Mouse (Mus musculus): ENCODE data around the gene P4hb. TPM values are rescaled to one million over a fixed set of nuclear protein-coding genes. Genes with fewer than 3 reads are reported as not detected.

The P4hb gene
- polyA plus RNA-seq, 1 experiment: 1,223 TPM

GRCm38 (mm10) chr11:120555260-120555659 is 17.8 kb downstream of the P4hb start:
- peak overlapping the region; percentile 62 for H3K4me3 ChIP-seq (replicated peaks)
- peaks cover 42% of the 10 kb centered on the region for H3K4me1 ChIP-seq
- TF ChIP-seq FLI1 (IDR thresholded peaks at IDR 0.05; ENCODE audit: low read length) (no peak), GATA1 (IDR thresholded peaks at IDR 0.05; ENCODE audit: borderline replicate concordance, low read length) (no peak)
- H3K27me3 ChIP-seq (replicated peaks): no peaks in the 10 kb centered on the region
- peaks cover 17% of the 10 kb centered on the region for H3K36me3 ChIP-seq (replicated peaks; ENCODE audit: low read length)
- peaks cover 8% of the 10 kb centered on the region for H3K9me3 ChIP-seq

- Histone ChIP-seq H3K4me1 (peaks cover 46% of the 10 kb centered on the region), H3K27me3 (replicated peaks) (no peaks in the 10 kb centered on the region), H3K4me3 (replicated peaks) (peak overlapping the region; percentile 8), H3K36me3 (replicated peaks; ENCODE audit: low read length) (peaks cover 13% of the 10 kb centered on the region), H3K9me3 (peaks cover 8% of the 10 kb centered on the region)
- no peak for TF ChIP-seq FLI1 (IDR thresholded peaks at IDR 0.05; ENCODE audit: low read length)
- no peak for TF ChIP-seq GATA1 (IDR thresholded peaks at IDR 0.05; ENCODE audit: borderline replicate concordance, low read length)
These were observed 18.2 kb downstream of the P4hb start for GRCm38 (mm10) chr11:120554834-120555233.

GRCm38 (mm10) chr11:120552736-120553135 is 20.3 kb downstream of the P4hb start:
- TF ChIP-seq GATA1 (IDR thresholded peaks at IDR 0.05; ENCODE audit: borderline replicate concordance, low read length) (no peak), FLI1 (IDR thresholded peaks at IDR 0.05; ENCODE audit: low read length) (no peak)
- Histone ChIP-seq H3K4me3 (replicated peaks) (no peak overlapping the region), H3K4me1 (peaks cover 61% of the 10 kb centered on the region), H3K9me3 (peaks cover 6% of the 10 kb centered on the region), H3K27me3 (replicated peaks) (no peaks in the 10 kb centered on the region), H3K36me3 (replicated peaks; ENCODE audit: low read length) (peaks cover 2% of the 10 kb centered on the region)

GRCm38 (mm10) chr11:120550810-120551440 is 22.1 kb downstream of the P4hb start, which contains the start of gene Ppp1r27:
Gene Ppp1r27 (minus strand): TSS chr11:120551132.
- TF ChIP-seq GATA1 (IDR thresholded peaks at IDR 0.05; ENCODE audit: borderline replicate concordance, low read length) (no peak), FLI1 (IDR thresholded peaks at IDR 0.05; ENCODE audit: low read length) (no peak)
- H3K27me3 ChIP-seq (replicated peaks): no peaks in the 10 kb centered on the region
- peaks cover 79% of the 10 kb centered on the region for H3K4me1 ChIP-seq
- no peaks in the 10 kb centered on the region for H3K9me3 ChIP-seq
- peaks cover 13% of the 10 kb centered on the region for H3K36me3 ChIP-seq (replicated peaks; ENCODE audit: low read length)
- peak within 1 kb of the TSS; percentile 99 for H3K4me3 ChIP-seq (replicated peaks)

- Histone ChIP-seq H3K4me1 (peaks cover 79% of the 10 kb centered on the region), H3K36me3 (replicated peaks; ENCODE audit: low read length) (peaks cover 20% of the 10 kb centered on the region), H3K27me3 (replicated peaks) (no peaks in the 10 kb centered on the region), H3K9me3 (no peaks in the 10 kb centered on the region), H3K4me3 (replicated peaks) (peak overlapping the region; percentile 99)
- TF ChIP-seq GATA1 (IDR thresholded peaks at IDR 0.05; ENCODE audit: borderline replicate concordance, low read length) (no peak), FLI1 (IDR thresholded peaks at IDR 0.05; ENCODE audit: low read length) (no peak)
These were observed 22.9 kb downstream of the P4hb start for GRCm38 (mm10) chr11:120549986-120550809.

- no peaks in the 10 kb centered on the region for H3K27me3 ChIP-seq (replicated peaks)
- peaks cover 79% of the 10 kb centered on the region for H3K4me1 ChIP-seq
- peak within 1 kb of the TSS; percentile 99 for H3K4me3 ChIP-seq (replicated peaks)
- H3K36me3 ChIP-seq (replicated peaks; ENCODE audit: low read length): peaks cover 28% of the 10 kb centered on the region
- no peaks in the 10 kb centered on the region for H3K9me3 ChIP-seq
- no peak; the same call in 1 of the 2 replicates for TF ChIP-seq FLI1 (IDR thresholded peaks at IDR 0.05; ENCODE audit: low read length)
These were observed 23.7 kb downstream of the P4hb start, which contains the start of gene Mcrip1 for GRCm38 (mm10) chr11:120549168-120549945. Gene Mcrip1 (minus strand): TSS chr11:120549727.

- no peak for TF ChIP-seq GATA1 (IDR thresholded peaks at IDR 0.05; ENCODE audit: borderline replicate concordance, low read length)
- no peak for TF ChIP-seq FLI1 (IDR thresholded peaks at IDR 0.05; ENCODE audit: low read length)
- Histone ChIP-seq H3K4me1 (peaks cover 80% of the 10 kb centered on the region), H3K4me3 (replicated peaks) (peak overlapping the region; percentile 99), H3K27me3 (replicated peaks) (no peaks in the 10 kb centered on the region), H3K9me3 (no peaks in the 10 kb centered on the region), H3K36me3 (replicated peaks; ENCODE audit: low read length) (peaks cover 34% of the 10 kb centered on the region)
These were observed 24.3 kb downstream of the P4hb start for GRCm38 (mm10) chr11:120548786-120549167.

GRCm38 (mm10) chr11:120548214-120548613 is 24.8 kb downstream of the P4hb start:
- no peaks in the 10 kb centered on the region for H3K9me3 ChIP-seq
- peaks cover 83% of the 10 kb centered on the region for H3K4me1 ChIP-seq
- peak overlapping the region; percentile 99 for H3K4me3 ChIP-seq (replicated peaks)
- TF ChIP-seq FLI1 (IDR thresholded peaks at IDR 0.05; ENCODE audit: low read length) (no peak), GATA1 (IDR thresholded peaks at IDR 0.05; ENCODE audit: borderline replicate concordance, low read length) (no peak)
- peaks cover 40% of the 10 kb centered on the region for H3K36me3 ChIP-seq (replicated peaks; ENCODE audit: low read length)
- no peaks in the 10 kb centered on the region for H3K27me3 ChIP-seq (replicated peaks)

- no peaks in the 10 kb centered on the region for H3K27me3 ChIP-seq (replicated peaks)
- peak overlapping the region; percentile 99 for H3K4me3 ChIP-seq (replicated peaks)
- no peaks in the 10 kb centered on the region for H3K9me3 ChIP-seq
- peaks cover 47% of the 10 kb centered on the region for H3K36me3 ChIP-seq (replicated peaks; ENCODE audit: low read length)
- H3K4me1 ChIP-seq: peaks cover 84% of the 10 kb centered on the region
- TF ChIP-seq GATA1 (IDR thresholded peaks at IDR 0.05; ENCODE audit: borderline replicate concordance, low read length) (no peak), FLI1 (IDR thresholded peaks at IDR 0.05; ENCODE audit: low read length) (no peak)
These were observed 25.6 kb downstream of the P4hb start for GRCm38 (mm10) chr11:120547469-120547868.

Data from megakaryocyte, embryonic 14.5 days (primary cell).